Mouse (Mus musculus) E14TG2a.4 (cell line): ENCODE measurements around the gene Mbd3l1.
A peak's percentile ranks its signal among the peaks of the same experiment; 100 is the strongest.

Experiments used
- H3K27me3 ChIP-seq: 2 replicates; pipeline ENCODE4 v1.6.1; 2014; ENCODE audit warnings: low read length, control low read depth; ENCODE audit not compliant: insufficient read depth
- H3K36me3 ChIP-seq: 2 replicates; pipeline ENCODE4 v1.6.1; 2014; ENCODE audit warnings: low read length, control low read depth; ENCODE audit not compliant: insufficient read depth
- H3K4me1 ChIP-seq: replicated peaks from 2 replicates; pipeline ENCODE4 v1.6.1; 2014; ENCODE audit warnings: low read depth, low read length, control low read depth
- H3K4me3 ChIP-seq: replicated peaks from 2 replicates; pipeline ENCODE4 v1.5.1; 2014; ENCODE audit warnings: mild to moderate bottlenecking, low read length
- H3K9me3 ChIP-seq: 2 replicates; pipeline ENCODE4 v1.6.1; 2014; ENCODE audit warnings: low read length, control low read depth
- CTCF ChIP-seq: conservative IDR thresholded peaks from 2 replicates; pipeline ENCODE4 v1.5.1; 2014; ENCODE audit warnings: low read length
- NANOG ChIP-seq: IDR thresholded peaks from 2 replicates; pipeline ENCODE4 v1.6.1; 2014; ENCODE audit warnings: borderline replicate concordance, low read length, mixed read lengths
- POU5F1 ChIP-seq: IDR thresholded peaks from 2 replicates; pipeline ENCODE4 v1.6.1; 2014; ENCODE audit warnings: low read length, borderline replicate concordance

The Mbd3l1 gene

DNA sequence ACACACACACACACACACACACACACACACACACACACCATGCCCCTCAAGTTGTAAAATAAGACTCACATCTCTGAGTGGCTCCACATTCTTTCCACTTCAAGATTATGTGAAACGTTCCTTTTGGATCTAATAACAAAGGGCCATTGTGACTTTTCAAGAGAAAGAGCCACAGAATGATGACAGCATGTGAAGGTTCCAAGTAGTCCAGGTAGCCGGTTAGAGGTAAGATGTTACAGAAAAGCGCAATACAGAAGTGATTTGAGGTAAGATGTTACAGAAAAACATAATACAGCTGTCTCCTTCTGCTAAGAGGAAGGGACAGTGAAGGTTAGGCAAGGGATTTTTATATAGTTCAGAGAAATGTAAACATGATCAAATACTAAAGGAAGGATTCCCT lies at the start of gene Mbd3l1, which contains the start of gene Zfp558:
Gene Mbd3l1, plus strand, starts transcription at position 192 of the 400 bp plus-strand sequence.
Gene Zfp558, minus strand, starts transcription at position 101 of the 400 bp plus-strand sequence.
- Histone ChIP-seq H3K4me1 (peaks cover 6% of the 10 kb centered on the region), H3K4me3 (no peak within 1 kb of the TSS), H3K9me3 (peaks cover 10% of the 10 kb centered on the region; the same call in 1 of the 2 replicates), H3K36me3 (no peaks in the 10 kb centered on the region), H3K27me3 (no peaks in the 10 kb centered on the region)
- no peak for TF ChIP-seq NANOG
- no peak for TF ChIP-seq POU5F1
- TF ChIP-seq CTCF, result no peak

DNA sequence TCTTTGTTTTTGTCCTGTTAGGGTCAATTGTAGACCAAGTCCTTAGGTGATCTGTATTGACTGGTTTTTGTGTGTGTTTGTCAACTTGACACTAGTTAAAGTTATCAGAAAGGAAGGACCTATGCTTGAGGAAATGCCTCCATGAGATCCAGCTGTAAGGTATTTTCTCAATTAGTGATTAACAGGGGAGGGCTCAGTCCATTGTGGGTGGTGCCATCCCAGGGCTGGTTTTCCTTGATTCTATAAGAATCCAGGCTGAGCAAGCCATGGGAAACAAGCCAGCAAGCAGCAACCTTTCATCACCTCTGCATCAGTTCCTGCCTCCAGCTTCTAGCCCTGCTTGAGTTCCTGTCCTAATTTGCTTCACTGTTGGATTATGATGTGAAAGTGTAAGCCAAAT lies 47.8 kb upstream of the Mbd3l1 start, which contains the start of gene Mbd3l2:
Gene Mbd3l2, plus strand, starts transcription at position 301 of the 400 bp plus-strand sequence.
- TF ChIP-seq POU5F1 (no peak), NANOG (no peak), CTCF (no peak)
- H3K9me3 ChIP-seq, result no peaks in the 10 kb centered on the region

DNA sequence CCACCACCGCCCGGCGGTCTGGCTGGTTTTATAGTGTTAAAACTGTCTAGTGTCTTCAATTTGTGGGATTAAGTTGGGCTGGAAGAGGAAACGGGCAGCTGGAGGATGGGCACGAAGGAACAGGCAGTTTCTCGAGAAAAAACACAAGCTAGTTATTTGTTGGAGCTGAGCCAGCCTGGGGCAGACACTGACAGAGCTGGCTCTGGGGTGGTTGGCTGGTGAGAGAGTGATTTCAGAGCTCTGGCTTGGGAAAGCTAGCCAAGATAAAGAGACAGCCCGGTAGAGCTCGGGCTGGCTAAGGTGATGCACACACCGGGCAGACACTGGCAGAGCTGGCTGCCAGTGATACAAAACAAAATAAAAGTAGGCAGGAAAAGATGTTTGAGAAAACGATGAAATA lies 46.5 kb upstream of the Mbd3l1 start:
- Histone ChIP-seq H3K4me3 (no peak overlapping the region), H3K27me3 (no peaks in the 10 kb centered on the region), H3K36me3 (no peaks in the 10 kb centered on the region), H3K4me1 (no peaks in the 10 kb centered on the region), H3K9me3 (no peaks in the 10 kb centered on the region)
- TF ChIP-seq POU5F1 (no peak), NANOG (no peak), CTCF (no peak)

More for the DNA sequence above, 47.8 kb upstream of the Mbd3l1 start, which contains the start of gene Mbd3l2:
- no peaks in the 10 kb centered on the region for H3K36me3 ChIP-seq
- no peak within 1 kb of the TSS for H3K4me3 ChIP-seq
- no peaks in the 10 kb centered on the region for H3K27me3 ChIP-seq
- no peaks in the 10 kb centered on the region for H3K4me1 ChIP-seq

DNA sequence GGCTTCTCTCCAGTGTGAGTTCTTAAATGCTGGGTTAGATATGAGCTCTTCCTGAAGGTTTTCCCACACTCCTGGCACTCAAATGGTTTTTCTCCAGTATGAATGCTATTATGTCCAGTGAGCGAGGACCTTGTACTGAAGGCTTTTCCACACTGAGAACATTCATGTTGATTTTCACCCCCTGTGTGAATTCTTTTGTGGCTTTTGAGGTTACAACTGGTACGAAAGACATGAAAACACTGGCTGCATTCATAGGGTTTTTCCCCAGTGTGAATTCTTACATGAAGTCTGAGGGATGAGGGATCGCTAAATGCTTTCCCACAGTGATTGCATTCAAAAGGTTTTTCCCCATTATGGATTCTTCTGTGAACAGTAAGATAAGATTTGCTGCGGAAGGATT lies 21.6 kb upstream of the Mbd3l1 start:
- Histone ChIP-seq H3K36me3 (peaks cover 4% of the 10 kb centered on the region), H3K4me1 (no peaks in the 10 kb centered on the region), H3K4me3 (no peak overlapping the region), H3K9me3 (no peaks in the 10 kb centered on the region), H3K27me3 (no peaks in the 10 kb centered on the region)
- TF ChIP-seq POU5F1 (no peak), CTCF (no peak)

DNA sequence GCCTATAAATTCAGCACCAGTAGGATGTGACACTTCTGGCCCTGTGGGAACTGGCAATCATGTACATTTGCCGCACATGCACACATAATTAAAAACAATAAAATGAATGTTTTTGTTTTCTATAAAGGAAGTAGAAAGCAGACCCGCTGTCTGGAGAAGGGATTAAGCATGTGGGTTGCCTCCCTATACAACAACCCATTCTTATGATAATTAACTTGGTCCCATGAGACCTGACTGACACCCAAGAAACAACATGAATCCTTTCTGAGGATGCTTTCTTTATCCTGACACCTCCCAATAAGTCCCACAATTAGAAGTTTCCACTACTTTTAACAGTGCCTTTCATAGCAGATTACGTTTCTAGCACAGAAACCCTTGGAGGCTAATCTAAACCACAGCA lies 10.8 kb upstream of the Mbd3l1 start:
- H3K4me3 ChIP-seq, result no peak overlapping the region
- no peak for TF ChIP-seq NANOG
- TF ChIP-seq POU5F1, result no peak
- TF ChIP-seq CTCF, result no peak

DNA sequence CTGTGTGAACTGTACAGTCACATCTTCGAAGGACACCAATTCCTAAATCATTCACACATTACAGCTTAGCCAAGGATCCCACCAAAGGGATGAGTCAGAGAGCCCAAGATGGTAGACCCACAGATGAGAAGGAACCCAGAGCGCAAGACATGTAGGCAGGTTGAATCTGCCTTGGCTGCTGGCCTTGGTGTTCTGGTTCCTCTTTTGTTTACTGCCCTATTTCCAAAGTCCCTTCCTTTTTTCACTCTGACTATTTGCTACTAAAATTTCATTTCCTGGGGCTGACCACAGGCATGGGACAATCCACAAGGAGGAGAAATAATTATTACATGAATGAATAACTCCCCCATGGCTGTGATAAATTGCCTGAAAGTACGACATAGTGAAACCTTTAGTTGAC lies 10.2 kb upstream of the Mbd3l1 start:
- Histone ChIP-seq H3K4me3 (no peak overlapping the region), H3K4me1 (peaks cover 12% of the 10 kb centered on the region), H3K36me3 (no peaks in the 10 kb centered on the region; the same call in 1 of the 2 replicates), H3K27me3 (no peaks in the 10 kb centered on the region), H3K9me3 (peaks cover 30% of the 10 kb centered on the region)
- no peak for TF ChIP-seq CTCF
- no peak for TF ChIP-seq NANOG
- TF ChIP-seq POU5F1, result no peak

More for the DNA sequence above, 10.8 kb upstream of the Mbd3l1 start:
- Histone ChIP-seq H3K4me1 (peaks cover 7% of the 10 kb centered on the region; the same call in 1 of the 2 replicates), H3K27me3 (no peaks in the 10 kb centered on the region), H3K9me3 (peaks cover 37% of the 10 kb centered on the region), H3K36me3 (peaks cover 3% of the 10 kb centered on the region; the same call in 1 of the 2 replicates)

DNA sequence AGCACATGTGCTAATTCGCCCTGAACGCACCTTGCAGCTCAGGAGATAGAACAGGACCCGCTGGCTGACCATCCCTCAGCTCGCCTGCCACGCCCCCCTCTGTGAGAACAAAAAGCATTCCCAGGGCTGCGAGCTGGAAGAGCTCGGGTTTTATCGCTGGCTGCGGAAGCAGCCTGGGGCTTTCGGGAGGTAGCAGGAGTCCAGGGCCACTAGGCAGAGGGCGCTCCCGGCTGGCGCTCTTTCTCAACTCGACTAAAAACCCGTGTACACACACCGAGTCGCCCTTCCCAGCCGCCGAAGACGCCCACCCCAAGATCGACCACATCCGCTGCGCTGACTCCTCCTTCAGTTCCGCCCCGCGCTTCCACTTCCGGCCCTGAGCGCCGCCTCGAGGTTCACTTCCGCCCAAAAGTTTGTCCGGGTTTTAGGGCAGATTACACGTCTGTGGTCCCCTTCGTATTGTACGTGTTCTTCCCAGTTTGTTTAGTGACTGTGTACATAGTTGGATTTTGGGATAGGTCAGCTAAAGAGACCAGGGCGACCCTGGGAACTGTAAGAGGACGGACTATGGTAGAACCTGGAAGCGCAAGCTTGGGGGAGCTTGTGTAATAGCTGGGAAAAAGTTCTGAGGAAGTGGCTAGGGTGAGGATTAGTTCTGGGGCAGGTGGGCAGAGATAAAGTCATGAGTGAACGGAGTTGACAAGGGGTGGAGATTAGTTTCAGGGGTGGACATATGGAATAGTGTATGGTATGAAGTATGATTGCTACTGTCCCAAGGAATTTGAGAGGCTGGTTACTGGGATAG lies 4.6 kb upstream of the Mbd3l1 start:
- Histone ChIP-seq H3K27me3 (no peaks in the 10 kb centered on the region), H3K36me3 (no peaks in the 10 kb centered on the region), H3K4me3 (peak overlapping the region; percentile 83), H3K9me3 (no peaks in the 10 kb centered on the region), H3K4me1 (peaks cover 12% of the 10 kb centered on the region)
- TF ChIP-seq NANOG (no peak), CTCF (no peak), POU5F1 (no peak)

DNA sequence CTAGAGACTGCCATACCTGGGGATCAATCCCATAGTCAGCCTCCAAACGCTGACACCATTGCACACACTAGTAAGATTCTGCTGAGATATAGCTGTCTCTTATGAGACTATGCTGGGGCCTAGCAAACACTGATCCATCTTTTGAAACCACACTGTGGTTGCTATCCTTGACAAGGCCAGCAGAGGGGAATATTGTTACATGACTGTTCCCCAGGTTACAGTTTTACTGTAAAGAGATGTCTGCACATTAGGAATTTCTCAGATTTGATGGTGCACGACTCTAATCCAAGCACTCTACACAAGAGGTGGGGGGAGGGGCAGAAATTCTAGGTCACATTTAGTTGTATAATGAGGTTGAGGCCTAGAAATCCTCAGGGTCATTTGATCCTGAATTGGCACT lies 29.9 kb downstream of the Mbd3l1 start:
- TF ChIP-seq CTCF (peak; percentile 56), POU5F1 (no peak)

More for the DNA sequence above, 29.9 kb downstream of the Mbd3l1 start:
- Histone ChIP-seq H3K36me3 (no peaks in the 10 kb centered on the region), H3K9me3 (no peaks in the 10 kb centered on the region), H3K4me3 (0 out of 2 replicates have a peak overlapping the region, but pooled peaks have one; percentile 37), H3K4me1 (no peaks in the 10 kb centered on the region), H3K27me3 (no peaks in the 10 kb centered on the region)
